Mouse (Mus musculus) erythroblast, embryonic 14.5 days (primary cell): ENCODE measurements around the gene Rabgap1l.

Experiments used
- GATA1 ChIP-seq: IDR thresholded peaks from 2 replicates; pipeline ENCODE4 v1.6.1; 2012; ENCODE audit warnings: low read length, inconsistent platforms, mixed read lengths
- TAL1 ChIP-seq: IDR thresholded peaks from 3 replicates; pipeline ENCODE4 v1.6.1; 2012; ENCODE audit warnings: low read length, inconsistent platforms, mixed read lengths

- TF ChIP-seq GATA1 (no peak), TAL1 (no peak)
Observed at GRCm38 (mm10) chr1:160448681-160449080, 344.3 kb downstream of the Rabgap1l start.
